Mouse (Mus musculus) lung, embryonic 14.5 days (tissue): ENCODE measurements around the gene 9130213A22Rik. TPM values are rescaled to one million over a fixed set of nuclear protein-coding genes. Genes with fewer than 3 reads are reported as not detected.

Experiments used
- ATAC-seq: fragments of 200-750 bp; cut with Nextera tagmentation; 2 replicates; pipeline ENCODE4 v1.8.0; 2017; ENCODE audit warnings: mild to moderate bottlenecking, moderate TSS enrichment, moderate library complexity; ENCODE audit not compliant: insufficient read depth
- DNase-seq: peaks from one replicate; pipeline ENCODE4 v3.0.0-alpha.2; 2015
- H3K27ac ChIP-seq: fragments of 300-500 bp; sonication (generic); 2 replicates; pipeline ENCODE4 v1.5.1; 2014; ENCODE audit warnings: low read depth, mild to moderate bottlenecking, moderate library complexity
- H3K27me3 ChIP-seq: fragments of 300-500 bp; sonication (generic); 2 replicates; pipeline ENCODE4 v1.6.1; 2014; ENCODE audit warnings: low read length, control low read depth; ENCODE audit not compliant: insufficient read depth
- H3K36me3 ChIP-seq: fragments of 300-500 bp; sonication (generic); 2 replicates; pipeline ENCODE4 v1.6.1; 2014; ENCODE audit warnings: control low read depth; ENCODE audit not compliant: insufficient read depth
- H3K4me1 ChIP-seq: fragments of 300-500 bp; sonication (generic); 2 replicates; pipeline ENCODE4 v1.6.1; 2014; ENCODE audit warnings: antibody characterized with exemption, control low read depth; ENCODE audit not compliant: insufficient read depth
- H3K4me2 ChIP-seq: fragments of 300-500 bp; sonication (generic); 2 replicates; pipeline ENCODE4 v1.6.1; 2014; ENCODE audit warnings: mild to moderate bottlenecking
- H3K4me3 ChIP-seq: fragments of 300-500 bp; sonication (generic); 2 replicates; pipeline ENCODE4 v1.5.1; 2014; ENCODE audit warnings: low read depth, low read length
- H3K9ac ChIP-seq: fragments of 300-500 bp; sonication (generic); 2 replicates; pipeline ENCODE4 v1.6.1; 2014
- H3K9me3 ChIP-seq: fragments of 300-500 bp; sonication (generic); 2 replicates; pipeline ENCODE4 v1.6.1; 2016; ENCODE audit warnings: low read depth, low read length, control low read depth
- CTCF ChIP-seq: IDR thresholded peaks from 2 replicates; pipeline ENCODE4 v1.5.1; 2016; ENCODE audit warnings: antibody characterized with exemption, low read depth
- WGBS: fragments of 180-500 bp; shearing (Covaris S2); extraction: QIAGEN DNeasy Blood & Tissue Kit; methylation state at CpG from one replicate; pipeline ENCODE4 v1.1.7; 2014; 5-methylcytosine and 5-hydroxymethylcytosine counted together
- polyA plus RNA-seq: library from polyadenylated mRNA; unstranded; fragments of >200 nt; fragmentation: Nextera tagmentation; extraction: Ambion mirVana; gene quantifications from 2 replicates; pipeline ENCODE4 v1.2.1, GENCODE M21; 2014

The 9130213A22Rik gene
- polyA plus RNA-seq, 1 experiment from 2014 or later = 0.41 TPM

GRCm38 (mm10) chr11:69092386-69092751 is 30.0 kb downstream of the 9130213A22Rik start:
- Histone ChIP-seq H3K9me3 (no peaks in the 10 kb centered on the region), H3K4me3 (no peak overlapping the region), H3K36me3 (peaks cover 35% of the 10 kb centered on the region), H3K4me1 (peaks cover 19% of the 10 kb centered on the region), H3K27me3 (no peaks in the 10 kb centered on the region), H3K4me2 (no peak overlapping the region), H3K9ac (no peak overlapping the region), H3K27ac (no peak overlapping the region)
- 10% methylated on average over 3 of the region's 3 CpGs for WGBS
- ATAC-seq (no peak), DNase-seq (peak; percentile 90)
- TF ChIP-seq CTCF = peak; percentile 88

- Histone ChIP-seq H3K36me3 (peaks cover 35% of the 10 kb centered on the region), H3K9me3 (no peaks in the 10 kb centered on the region), H3K9ac (no peak overlapping the region), H3K4me2 (no peak overlapping the region), H3K27me3 (no peaks in the 10 kb centered on the region), H3K27ac (no peak overlapping the region), H3K4me3 (no peak overlapping the region), H3K4me1 (peaks cover 17% of the 10 kb centered on the region)
- DNase-seq (no peak), ATAC-seq (no peak)
- no peak for TF ChIP-seq CTCF
- 58% methylated on average over 7 of the region's 7 CpGs for WGBS
Observed at GRCm38 (mm10) chr11:69091566-69092385, 30.6 kb downstream of the 9130213A22Rik start.

GRCm38 (mm10) chr11:69090367-69090766 is 32.0 kb downstream of the 9130213A22Rik start:
- peaks cover 35% of the 10 kb centered on the region for H3K36me3 ChIP-seq
- peaks cover 8% of the 10 kb centered on the region for H3K4me1 ChIP-seq
- H3K4me2 ChIP-seq = peak overlapping the region; percentile 92
- no peaks in the 10 kb centered on the region for H3K27me3 ChIP-seq
- 47% methylated on average over 6 of the region's 6 CpGs for WGBS
- no peak overlapping the region for H3K27ac ChIP-seq
- no peaks in the 10 kb centered on the region for H3K9me3 ChIP-seq
- TF ChIP-seq CTCF = no peak
- ATAC-seq (no peak), DNase-seq (no peak)
- no peak overlapping the region for H3K4me3 ChIP-seq
- H3K9ac ChIP-seq = no peak overlapping the region

GRCm38 (mm10) chr11:69089616-69090290 is 32.6 kb downstream of the 9130213A22Rik start:
- TF ChIP-seq CTCF = no peak
- H3K4me2 ChIP-seq = peak overlapping the region; percentile 92
- ATAC-seq = no peak
- peaks cover 35% of the 10 kb centered on the region for H3K36me3 ChIP-seq
- no peak overlapping the region for H3K27ac ChIP-seq
- no peaks in the 10 kb centered on the region for H3K27me3 ChIP-seq
- peak overlapping the region; percentile 99 for H3K9ac ChIP-seq
- peaks cover 8% of the 10 kb centered on the region for H3K4me1 ChIP-seq
- H3K9me3 ChIP-seq = no peaks in the 10 kb centered on the region
- WGBS = 85% methylated on average over 12 of the region's 12 CpGs
- H3K4me3 ChIP-seq = peak overlapping the region; percentile 100
- DNase-seq = no peak

GRCm38 (mm10) chr11:69088856-69089615 is 33.4 kb downstream of the 9130213A22Rik start:
- 9% methylated on average over 25 of the region's 25 CpGs for WGBS
- peaks cover 35% of the 10 kb centered on the region for H3K36me3 ChIP-seq
- peak overlapping the region; percentile 92 for H3K27ac ChIP-seq
- no peaks in the 10 kb centered on the region for H3K9me3 ChIP-seq
- no peaks in the 10 kb centered on the region for H3K27me3 ChIP-seq
- H3K4me1 ChIP-seq = peaks cover 8% of the 10 kb centered on the region
- 0 out of 2 replicates have a peak, but pooled peaks have one; percentile 7 for ATAC-seq
- H3K4me3 ChIP-seq = peak overlapping the region; percentile 100
- no peak for DNase-seq
- H3K9ac ChIP-seq = peak overlapping the region; percentile 99
- peak overlapping the region; percentile 92 for H3K4me2 ChIP-seq
- TF ChIP-seq CTCF = no peak

- Histone ChIP-seq H3K4me2 (peak within 1 kb of the TSS; percentile 92), H3K9ac (peak within 1 kb of the TSS; percentile 99), H3K36me3 (peaks cover 35% of the 10 kb centered on the region), H3K4me1 (peaks cover 8% of the 10 kb centered on the region), H3K9me3 (no peaks in the 10 kb centered on the region), H3K27ac (peak within 1 kb of the TSS; percentile 92), H3K27me3 (no peaks in the 10 kb centered on the region), H3K4me3 (peak within 1 kb of the TSS; percentile 100)
- ATAC-seq = peak; percentile 84
- DNase-seq = peak; percentile 96
- WGBS = under 1% methylated on average over 67 of the region's 67 CpGs
- TF ChIP-seq CTCF = no peak
Observed at GRCm38 (mm10) chr11:69088103-69088855, 34.1 kb downstream of the 9130213A22Rik start, which contains the start of gene Vamp2. Gene Vamp2 (plus strand): TSS chr11:69088490.
